Mouse (Mus musculus) CH12.LX (cell line): Measurements from ENCODE around the gene Dnph1. TPM values are rescaled to one million over a fixed set of nuclear protein-coding genes. Genes with fewer than 3 reads are reported as not detected.

Experiments
- DNase-seq: peaks from one replicate; pipeline ENCODE4 v3.0.0-alpha.2; 2013; ENCODE audit errors: extremely low read depth
- H3K27ac ChIP-seq: 2 replicates; pipeline ENCODE4 v1.5.1; 2012; ENCODE audit warnings: low read depth, mild to moderate bottlenecking, control low read depth, moderate library complexity; ENCODE audit not compliant: insufficient read depth
- H3K27me3 ChIP-seq: replicated peaks from 2 replicates; pipeline ENCODE3; 2012; ENCODE audit warnings: inconsistent platforms
- H3K36me3 ChIP-seq, 2 experiments: replicated peaks in 1 of 2; 2 replicates each; pipeline versions ENCODE3 to v1.6.1; 2012; ENCODE audit warnings: inconsistent platforms in 1 of 2, low read length in 1 of 2, mild to moderate bottlenecking in 1 of 2, mixed read lengths in 1 of 2, moderate library complexity in 1 of 2; ENCODE audit not compliant: control insufficient read depth in 1 of 2, insufficient read depth in 1 of 2
- H3K4me1 ChIP-seq, 2 experiments: 2 replicates each; pipeline ENCODE4 v1.6.1; 2012; ENCODE audit warnings: inconsistent platforms in 1 of 2, moderate library complexity in 1 of 2; ENCODE audit not compliant: insufficient read depth in 2 of 2, control insufficient read depth in 1 of 2
- H3K4me2 ChIP-seq: 2 replicates; pipeline ENCODE4 v1.6.1; 2012; ENCODE audit warnings: low read depth, mild to moderate bottlenecking, control low read depth; ENCODE audit not compliant: poor library complexity, insufficient read depth, severe bottlenecking
- H3K4me3 ChIP-seq, 3 experiments: fragments of 150-350 bp in 1 of 3; sonication (generic) in 1 of 3; replicated peaks in 1 of 3; 2 replicates each; pipeline versions ENCODE3 to v1.5.1; 2011 to 2012; ENCODE audit warnings: low read depth in 2 of 3, low read length in 2 of 3, mild to moderate bottlenecking in 2 of 3, moderate library complexity in 2 of 3, control low read depth in 1 of 3, improper control_type of control experiment in 1 of 3, inconsistent platforms in 1 of 3, mixed read lengths in 1 of 3; ENCODE audit not compliant: poor library complexity in 1 of 3
- H3K79me2 ChIP-seq: replicated peaks from 2 replicates; pipeline ENCODE4 v1.6.1; 2012; ENCODE audit warnings: mild to moderate bottlenecking, moderate library complexity; ENCODE audit not compliant: control insufficient read depth, poor library complexity, insufficient read depth, severe bottlenecking; ENCODE audit errors: extremely low read depth
- H3K9ac ChIP-seq: 2 replicates; pipeline ENCODE4 v1.6.1; 2012; ENCODE audit warnings: low read depth, mild to moderate bottlenecking, control low read depth, moderate library complexity; ENCODE audit not compliant: insufficient read depth
- H3K9me3 ChIP-seq: replicated peaks from 2 replicates; pipeline ENCODE3; 2012; ENCODE audit warnings: low read length, inconsistent platforms, mixed read lengths
- BHLHE40 ChIP-seq: IDR thresholded peaks from 2 replicates; pipeline ENCODE4 v1.6.1; 2011; ENCODE audit warnings: mild to moderate bottlenecking, low read depth, low read length, improper control_type of control experiment
- CTCF ChIP-seq, 2 experiments: IDR thresholded peaks in 1 of 2; conservative IDR thresholded peaks in 1 of 2; 2 replicates each; pipeline ENCODE4 v1.5.1; 2011 to 2012; ENCODE audit warnings: low read depth in 2 of 2, low read length in 2 of 2, improper control_type of control experiment in 1 of 2, inconsistent platforms in 1 of 2, mild to moderate bottlenecking in 1 of 2, moderate library complexity in 1 of 2
- E2F4 ChIP-seq: IDR thresholded peaks from 2 replicates; pipeline ENCODE4 v1.6.1; 2011; ENCODE audit warnings: low read depth, low read length, improper control_type of control experiment; ENCODE audit not compliant: insufficient replicate concordance
- ELF1 ChIP-seq: IDR thresholded peaks from 2 replicates; pipeline ENCODE4 v1.6.1; 2014; ENCODE audit warnings: low read depth, mild to moderate bottlenecking, inconsistent platforms, low read length, improper control_type of control experiment
- EP300 ChIP-seq: IDR thresholded peaks from 2 replicates; pipeline ENCODE4 v1.6.1; 2011; ENCODE audit warnings: low read length, improper control_type of control experiment
- GABPA ChIP-seq: IDR thresholded peaks from 2 replicates; pipeline ENCODE4 v1.6.1; 2012; ENCODE audit warnings: low read depth, low read length, improper control_type of control experiment, inconsistent platforms; ENCODE audit not compliant: insufficient replicate concordance
- HCFC1 ChIP-seq: IDR thresholded peaks from 2 replicates; pipeline ENCODE4 v1.6.1; 2012; ENCODE audit warnings: low read depth, mild to moderate bottlenecking, inconsistent platforms, low read length, improper control_type of control experiment
- JUND ChIP-seq: conservative IDR thresholded peaks from 2 replicates; pipeline ENCODE4 v1.6.1; 2011; ENCODE audit warnings: low read depth, low read length, improper control_type of control experiment
- MEF2A ChIP-seq: IDR thresholded peaks from 2 replicates; pipeline ENCODE4 v1.6.1; 2014; ENCODE audit warnings: low read depth, mild to moderate bottlenecking, inconsistent platforms, low read length, improper control_type of control experiment, borderline replicate concordance
- MXI1 ChIP-seq: IDR thresholded peaks from 2 replicates; pipeline ENCODE4 v1.6.1; 2011; ENCODE audit warnings: mild to moderate bottlenecking, low read depth, low read length, improper control_type of control experiment
- PAX5 ChIP-seq: IDR thresholded peaks from 2 replicates; pipeline ENCODE4 v1.6.1; 2012; ENCODE audit warnings: low read length, inconsistent platforms, mixed read lengths
- POLR2A ChIP-seq: IDR thresholded peaks from 2 replicates; pipeline ENCODE4 v1.6.1; 2011; ENCODE audit warnings: low read depth, mild to moderate bottlenecking, improper control_type of control experiment, low read length
- POLR2AphosphoS2 ChIP-seq: IDR thresholded peaks from 2 replicates; pipeline ENCODE4 v1.6.1; 2011; ENCODE audit warnings: low read depth, low read length, improper control_type of control experiment
- RAD21 ChIP-seq: IDR thresholded peaks from 2 replicates; pipeline ENCODE4 v1.6.1; 2011; ENCODE audit warnings: low read depth, mild to moderate bottlenecking, low read length, improper control_type of control experiment, moderate library complexity
- SIN3A ChIP-seq: IDR thresholded peaks from 2 replicates; pipeline ENCODE4 v1.6.1; 2012; ENCODE audit warnings: low read length, improper control_type of control experiment, inconsistent platforms
- SMC3 ChIP-seq: IDR thresholded peaks from 2 replicates; pipeline ENCODE4 v1.6.1; 2011; ENCODE audit warnings: low read depth, low read length, improper control_type of control experiment
- TBP ChIP-seq: conservative IDR thresholded peaks from 2 replicates; pipeline ENCODE4 v1.6.1; 2011; ENCODE audit warnings: low read depth, low read length, improper control_type of control experiment
- USF1 ChIP-seq: IDR thresholded peaks from 2 replicates; pipeline ENCODE4 v1.6.1; 2014; ENCODE audit warnings: low read depth, mild to moderate bottlenecking, inconsistent platforms, low read length, improper control_type of control experiment
- ZC3H11A ChIP-seq: IDR thresholded peaks from 2 replicates; pipeline ENCODE4 v1.6.1; 2012; ENCODE audit warnings: low read depth, mild to moderate bottlenecking, inconsistent platforms, low read length, improper control_type of control experiment
- ZMIZ1 ChIP-seq: IDR thresholded peaks from 2 replicates; pipeline ENCODE4 v1.6.1; 2012; ENCODE audit warnings: low read depth, mild to moderate bottlenecking, inconsistent platforms, low read length, improper control_type of control experiment
- dilution Hi-C: fragments of 300-500 bp; cut with MboI; formaldehyde crosslinking; loops from 2 replicates; pipeline ENCODE4 v1.14.3; 2020; ENCODE audit warnings: low sequenced_read_pairs; ENCODE audit not compliant: extremely low pct_unique_long_range_greater_than_20kb, extremely low pct_ligation_motif_present
- in situ Hi-C: fragments of 300-500 bp; cut with MboI; formaldehyde crosslinking; loops from 3 replicates; pipeline ENCODE4 v1.14.3; 2019; ENCODE audit warnings: low sequenced_read_pairs, low pct_ligation_motif_present, low pct_unique_long_range_greater_than_20kb, mixed read lengths
- polyA plus RNA-seq: library from polyadenylated mRNA; unstranded; fragments of >175 nt; gene quantifications from 2 replicates; pipeline ENCODE4 v1.2.1, GENCODE M21; 2012; ENCODE audit warnings: low read depth; ENCODE audit not compliant: insufficient read length
- total RNA-seq, 2 experiments: library from RNA; depleted of rRNA; stranded (reverse); fragments of 300-350 nt in 1 of 2; fragments of >200 nt in 1 of 2; gene quantifications; 2 replicates each; pipeline ENCODE4 v1.2.3; 2012 to 2014

Gene Dnph1
- total and polyA plus RNA-seq, 3 experiments: 18.5 to 30.2 (median 28.4) TPM

DNA sequence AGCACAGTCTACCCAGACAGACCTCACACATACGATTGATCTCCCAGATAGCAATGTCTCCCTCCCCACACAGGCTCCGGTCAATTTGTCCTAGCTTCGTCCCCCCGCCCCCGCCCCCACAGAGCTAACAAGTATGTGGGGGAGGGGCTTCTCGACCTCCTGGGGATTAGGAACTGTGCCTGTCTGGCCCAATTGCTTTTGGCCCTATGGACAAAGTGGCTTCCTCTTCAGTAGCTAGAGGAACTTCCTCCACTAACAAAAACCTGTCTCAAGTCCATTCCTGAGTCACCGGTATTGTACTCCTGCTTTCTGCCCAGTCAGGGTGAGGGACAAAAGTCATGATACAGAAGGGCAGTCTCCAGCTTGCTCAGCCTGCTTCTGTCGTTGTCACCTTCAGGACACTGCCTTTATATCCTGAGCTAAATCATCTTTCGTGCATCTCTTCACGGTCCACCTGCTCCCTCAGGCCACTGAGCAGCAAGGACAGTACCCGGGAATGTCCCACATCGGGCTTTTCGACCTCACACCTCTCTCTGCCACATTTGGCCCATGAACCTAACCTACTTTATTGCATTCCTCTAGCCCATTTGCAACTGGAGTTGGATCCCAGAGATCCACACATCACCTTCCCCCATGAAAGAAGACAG, 43.1 kb upstream of the Dnph1 start:
- H3K4me1 ChIP-seq: peaks cover 12 to 13% of the 10 kb centered on the region in 2 experiments; a peak in 3 of 4 replicates
- dilution Hi-C loops (no loop called here), in situ Hi-C loops (no loop called here)
- no peak for DNase-seq
- peaks cover 91% of the 10 kb centered on the region for H3K27me3 ChIP-seq
- H3K79me2 ChIP-seq: no peaks in the 10 kb centered on the region
- TF ChIP-seq POLR2AphosphoS2: no peak
- no peak for TF ChIP-seq HCFC1
- no peak for TF ChIP-seq MXI1
- no peak for TF ChIP-seq RAD21
- no peak for TF ChIP-seq TBP
- TF ChIP-seq PAX5: no peak
- TF ChIP-seq E2F4: no peak
- no peak for TF ChIP-seq USF1
- no peak for TF ChIP-seq SMC3
- TF ChIP-seq CTCF (conservative IDR thresholded peaks at IDR 0.05 in 1 of 2, IDR thresholded peaks at IDR 0.05 in 1 of 2; ENCODE audit: low read depth in 2 of 2, low read length in 2 of 2): no peak
- no peak for TF ChIP-seq GABPA
- no peak for TF ChIP-seq EP300
- TF ChIP-seq MEF2A: no peak
- no peak for TF ChIP-seq SIN3A
- TF ChIP-seq JUND: no peak
- TF ChIP-seq BHLHE40: no peak
- no peaks in the 10 kb centered on the region for H3K36me3 ChIP-seq
- peaks cover 3% of the 10 kb centered on the region for H3K9me3 ChIP-seq
- no peak overlapping the region for H3K27ac ChIP-seq
- no peak overlapping the region for H3K4me2 ChIP-seq
- no peak overlapping the region for H3K9ac ChIP-seq
- no peak overlapping the region for H3K4me3 ChIP-seq

DNA sequence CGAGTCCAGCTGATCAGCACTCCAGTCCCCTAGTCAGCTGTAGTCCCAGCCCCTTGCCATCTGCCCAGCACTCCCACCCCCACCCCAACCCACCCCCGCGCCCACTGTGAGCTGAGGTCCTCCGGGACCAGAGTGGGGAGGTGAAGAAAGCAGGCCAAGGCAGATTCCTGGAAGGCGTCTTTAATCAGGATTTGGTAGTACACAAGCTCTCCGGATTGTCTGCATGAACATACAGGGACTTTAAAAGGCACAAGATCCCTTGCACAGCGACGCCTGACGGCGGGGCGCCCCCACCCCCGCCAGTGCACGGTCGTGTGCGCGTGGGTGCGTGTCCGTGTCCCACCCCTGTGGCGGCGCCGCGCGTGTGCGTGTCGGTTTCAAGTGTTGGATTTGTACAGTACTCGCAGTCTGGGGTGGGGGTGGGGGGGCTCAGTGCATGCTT, 42.5 kb upstream of the Dnph1 start:
- no peak overlapping the region for H3K27ac ChIP-seq
- H3K36me3 ChIP-seq: no peaks in the 10 kb centered on the region
- no peaks in the 10 kb centered on the region for H3K79me2 ChIP-seq
- peaks cover 3% of the 10 kb centered on the region for H3K9me3 ChIP-seq
- dilution Hi-C loops (no loop called here), in situ Hi-C loops (no loop called here)
- no peak overlapping the region for H3K4me2 ChIP-seq
- TF ChIP-seq ZMIZ1 (no peak), PAX5 (no peak), JUND (no peak), POLR2A (no peak), BHLHE40 (no peak), ELF1 (no peak), ZC3H11A (no peak)
- TF ChIP-seq, all 38 proteins: peak for 0
- H3K4me3 ChIP-seq: no peak overlapping the region
- H3K27me3 ChIP-seq: peaks cover 91% of the 10 kb centered on the region
- H3K9ac ChIP-seq: no peak overlapping the region
- DNase-seq: no peak
- H3K4me1 ChIP-seq: peaks cover 12 to 13% of the 10 kb centered on the region in 2 experiments; a peak in 3 of 4 replicates
